Mouse (Mus musculus) lung, embryonic 14.5 days (tissue): ENCODE results near the gene Top2a. TPM values are rescaled to one million over a fixed set of nuclear protein-coding genes. Genes with fewer than 3 reads are reported as not detected.

Experiments
- ATAC-seq: fragments of 200-750 bp; cut with Nextera tagmentation; 2 replicates; pipeline ENCODE4 v1.8.0; 2017; ENCODE audit warnings: mild to moderate bottlenecking, moderate TSS enrichment, moderate library complexity; ENCODE audit not compliant: insufficient read depth
- DNase-seq: peaks from one replicate; pipeline ENCODE4 v3.0.0-alpha.2; 2015
- H3K27ac ChIP-seq: fragments of 300-500 bp; sonication (generic); 2 replicates; pipeline ENCODE4 v1.5.1; 2014; ENCODE audit warnings: low read depth, mild to moderate bottlenecking, moderate library complexity
- H3K27me3 ChIP-seq: fragments of 300-500 bp; sonication (generic); 2 replicates; pipeline ENCODE4 v1.6.1; 2014; ENCODE audit warnings: low read length, control low read depth; ENCODE audit not compliant: insufficient read depth
- H3K36me3 ChIP-seq: fragments of 300-500 bp; sonication (generic); 2 replicates; pipeline ENCODE4 v1.6.1; 2014; ENCODE audit warnings: control low read depth; ENCODE audit not compliant: insufficient read depth
- H3K4me1 ChIP-seq: fragments of 300-500 bp; sonication (generic); 2 replicates; pipeline ENCODE4 v1.6.1; 2014; ENCODE audit warnings: antibody characterized with exemption, control low read depth; ENCODE audit not compliant: insufficient read depth
- H3K4me2 ChIP-seq: fragments of 300-500 bp; sonication (generic); 2 replicates; pipeline ENCODE4 v1.6.1; 2014; ENCODE audit warnings: mild to moderate bottlenecking
- H3K4me3 ChIP-seq: fragments of 300-500 bp; sonication (generic); 2 replicates; pipeline ENCODE4 v1.5.1; 2014; ENCODE audit warnings: low read depth, low read length
- H3K9ac ChIP-seq: fragments of 300-500 bp; sonication (generic); 2 replicates; pipeline ENCODE4 v1.6.1; 2014
- H3K9me3 ChIP-seq: fragments of 300-500 bp; sonication (generic); 2 replicates; pipeline ENCODE4 v1.6.1; 2016; ENCODE audit warnings: low read depth, low read length, control low read depth
- CTCF ChIP-seq: IDR thresholded peaks from 2 replicates; pipeline ENCODE4 v1.5.1; 2016; ENCODE audit warnings: antibody characterized with exemption, low read depth
- WGBS: fragments of 180-500 bp; shearing (Covaris S2); extraction: QIAGEN DNeasy Blood & Tissue Kit; methylation state at CpG from one replicate; pipeline ENCODE4 v1.1.7; 2014; 5-methylcytosine and 5-hydroxymethylcytosine counted together
- polyA plus RNA-seq: library from polyadenylated mRNA; unstranded; fragments of >200 nt; fragmentation: Nextera tagmentation; extraction: Ambion mirVana; gene quantifications from 2 replicates; pipeline ENCODE4 v1.2.1, GENCODE M21; 2014

Gene Top2a
- polyA plus RNA-seq, 1 experiment from 2014 or later, result 364 TPM

DNA sequence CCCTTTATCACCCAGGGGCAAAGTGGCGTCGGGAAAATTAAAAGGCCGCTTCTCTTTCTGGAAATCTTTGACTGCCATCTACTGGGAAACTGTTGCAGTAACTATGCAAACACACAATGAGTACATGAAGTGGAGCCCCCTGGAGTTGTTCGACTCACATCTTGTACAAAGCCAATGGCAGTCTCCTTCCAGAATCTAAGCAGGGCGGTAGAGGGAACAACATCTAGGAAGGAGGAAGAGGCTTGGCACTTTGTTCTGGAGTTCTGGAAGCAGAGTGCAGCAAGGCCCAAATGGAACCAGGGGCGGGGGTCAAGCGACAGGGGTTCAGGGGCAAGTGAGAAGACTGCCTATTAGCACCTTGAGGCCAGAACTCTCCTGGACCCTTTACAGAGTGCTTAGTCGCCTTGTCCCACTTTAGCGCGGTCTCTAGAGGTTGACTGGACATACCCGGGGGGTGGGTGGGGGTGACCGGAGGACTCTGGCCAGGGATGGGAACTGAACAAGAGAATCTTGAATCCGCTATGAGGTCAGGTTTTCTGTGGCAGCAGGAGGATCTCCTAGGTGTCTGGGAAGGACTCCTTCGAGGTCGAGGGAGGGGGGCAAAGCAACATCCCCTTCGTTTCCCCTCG is 16.5 kb upstream of the Top2a start:
- H3K9me3 ChIP-seq, result no peaks in the 10 kb centered on the region
- H3K9ac ChIP-seq, result peak overlapping the region; percentile 84
- DNase-seq (peak; percentile 86), ATAC-seq (peak; percentile 38)
- 1% methylated on average over 17 of the region's 17 CpGs for WGBS
- H3K4me1 ChIP-seq, result peaks cover 10% of the 10 kb centered on the region
- H3K36me3 ChIP-seq, result 0 out of 2 replicates have a peak, but pooled peaks cover 4% of the 10 kb centered on the region
- H3K4me2 ChIP-seq, result peak overlapping the region; percentile 85
- no peaks in the 10 kb centered on the region for H3K27me3 ChIP-seq
- H3K4me3 ChIP-seq, result peak overlapping the region; percentile 72
- H3K27ac ChIP-seq, result peak overlapping the region; percentile 96
- TF ChIP-seq CTCF, result peak; percentile 78

DNA sequence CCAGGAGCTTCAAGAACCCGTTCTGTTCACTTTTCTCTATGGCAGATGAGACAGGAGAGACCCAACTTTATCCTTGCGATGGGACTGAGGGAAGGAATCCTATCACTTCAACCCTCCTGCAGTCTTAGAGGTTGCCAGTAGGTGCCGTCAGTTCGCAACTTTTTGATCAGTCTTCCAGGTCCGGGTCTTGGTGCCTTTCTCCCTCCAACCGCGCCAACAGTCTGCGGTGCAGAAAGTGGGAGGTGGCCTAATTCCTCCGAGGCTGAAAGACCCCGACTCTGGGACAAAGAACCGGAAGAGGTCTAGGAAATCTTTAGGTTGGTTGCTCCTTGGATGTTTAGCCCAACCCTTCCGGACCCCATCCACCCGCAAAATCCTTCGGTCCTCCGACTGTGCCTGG is 15.8 kb upstream of the Top2a start:
- H3K27me3 ChIP-seq, result no peaks in the 10 kb centered on the region
- H3K27ac ChIP-seq, result peak overlapping the region; percentile 96
- WGBS, result under 1% methylated on average over 15 of the region's 15 CpGs
- H3K4me3 ChIP-seq, result peak overlapping the region; percentile 72
- H3K9me3 ChIP-seq, result no peaks in the 10 kb centered on the region
- H3K36me3 ChIP-seq, result 0 out of 2 replicates have a peak, but pooled peaks cover 4% of the 10 kb centered on the region
- DNase-seq, result peak; percentile 96
- H3K4me1 ChIP-seq, result peaks cover 3% of the 10 kb centered on the region
- H3K9ac ChIP-seq, result peak overlapping the region; percentile 84
- ATAC-seq, result peak; percentile 73
- H3K4me2 ChIP-seq, result peak overlapping the region; percentile 85
- peak; percentile 96 for TF ChIP-seq CTCF

- Histone ChIP-seq H3K27ac (no peak overlapping the region), H3K4me3 (no peak overlapping the region), H3K4me1 (no peaks in the 10 kb centered on the region), H3K27me3 (no peaks in the 10 kb centered on the region), H3K4me2 (no peak overlapping the region), H3K36me3 (no peaks in the 10 kb centered on the region), H3K9ac (no peak overlapping the region), H3K9me3 (no peaks in the 10 kb centered on the region)
- WGBS, result 64% methylated on average over 6 of the region's 6 CpGs
- TF ChIP-seq CTCF, result no peak
- ATAC-seq, result no peak
- no peak for DNase-seq
Measured at GRCm38 (mm10) chr11:99036254-99036653, 12.3 kb upstream of the Top2a start.

DNA sequence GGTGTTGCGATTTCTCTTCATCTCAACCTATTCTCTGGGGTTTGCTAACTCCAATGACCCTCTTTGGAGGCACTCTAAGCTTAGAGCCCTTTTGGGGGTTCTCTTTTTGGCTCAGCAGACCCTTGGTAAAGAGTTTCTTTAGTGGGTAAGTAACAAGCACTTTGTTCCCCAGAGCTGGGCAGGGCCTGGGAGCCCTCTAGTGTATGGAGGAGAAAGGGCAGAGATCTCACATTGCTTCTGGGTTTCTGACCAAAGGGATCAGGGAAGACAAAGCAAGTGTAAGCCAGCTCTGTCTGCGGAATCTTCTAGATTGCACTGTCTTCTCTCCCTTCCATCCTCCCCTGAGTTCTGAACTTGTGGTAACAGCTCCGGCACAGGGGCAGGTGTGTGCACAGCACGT is 11.4 kb upstream of the Top2a start:
- H3K9me3 ChIP-seq, result no peaks in the 10 kb centered on the region
- peak; percentile 55 for DNase-seq

DNA sequence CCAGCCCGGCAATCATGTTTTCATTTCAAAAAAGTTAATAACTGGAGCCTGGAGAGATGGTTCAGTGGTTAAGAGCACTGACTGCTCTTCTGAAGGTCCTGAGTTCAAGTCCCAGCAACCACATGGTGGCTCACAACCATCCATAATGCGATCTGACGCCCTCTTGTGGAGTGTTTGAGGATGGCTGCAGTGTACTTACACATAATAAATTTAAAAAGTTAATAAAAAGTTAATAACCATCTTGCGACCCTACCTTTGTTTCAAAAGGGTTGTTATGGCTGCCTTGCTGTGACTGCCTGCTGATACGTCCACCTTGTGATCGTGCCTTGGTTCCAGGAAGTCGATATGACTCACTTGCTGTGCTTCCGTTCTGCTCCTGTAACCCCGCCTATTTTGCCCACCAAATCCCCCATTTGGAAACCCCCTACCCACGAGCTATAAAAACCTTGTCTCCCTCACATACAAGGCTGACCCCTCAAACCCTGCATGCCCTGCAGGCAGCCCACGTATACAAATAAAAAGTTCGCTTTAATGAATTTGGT is 3.0 kb upstream of the Top2a start:
- H3K36me3 ChIP-seq, result peaks cover 7% of the 10 kb centered on the region
- TF ChIP-seq CTCF, result 0 out of 2 replicates have a peak, but pooled peaks have one; percentile 25
- no peak for ATAC-seq
- no peaks in the 10 kb centered on the region for H3K27me3 ChIP-seq
- no peak overlapping the region for H3K27ac ChIP-seq
- peaks cover 5% of the 10 kb centered on the region; the same call in 1 of the 2 replicates for H3K4me1 ChIP-seq
- DNase-seq, result no peak
- no peak overlapping the region for H3K9ac ChIP-seq
- no peak overlapping the region for H3K4me3 ChIP-seq
- no peaks in the 10 kb centered on the region for H3K9me3 ChIP-seq
- WGBS, result 80% methylated on average over 12 of the region's 12 CpGs
- no peak overlapping the region for H3K4me2 ChIP-seq

More for the DNA sequence above, 11.4 kb upstream of the Top2a start:
- H3K36me3 ChIP-seq, result no peaks in the 10 kb centered on the region
- H3K9ac ChIP-seq, result no peak overlapping the region
- no peak for ATAC-seq
- no peaks in the 10 kb centered on the region for H3K4me1 ChIP-seq
- H3K27ac ChIP-seq, result no peak overlapping the region
- H3K4me2 ChIP-seq, result no peak overlapping the region
- WGBS, result 69% methylated on average over 4 of the region's 4 CpGs
- TF ChIP-seq CTCF, result peak; percentile 51
- no peaks in the 10 kb centered on the region for H3K27me3 ChIP-seq
- H3K4me3 ChIP-seq, result no peak overlapping the region

DNA sequence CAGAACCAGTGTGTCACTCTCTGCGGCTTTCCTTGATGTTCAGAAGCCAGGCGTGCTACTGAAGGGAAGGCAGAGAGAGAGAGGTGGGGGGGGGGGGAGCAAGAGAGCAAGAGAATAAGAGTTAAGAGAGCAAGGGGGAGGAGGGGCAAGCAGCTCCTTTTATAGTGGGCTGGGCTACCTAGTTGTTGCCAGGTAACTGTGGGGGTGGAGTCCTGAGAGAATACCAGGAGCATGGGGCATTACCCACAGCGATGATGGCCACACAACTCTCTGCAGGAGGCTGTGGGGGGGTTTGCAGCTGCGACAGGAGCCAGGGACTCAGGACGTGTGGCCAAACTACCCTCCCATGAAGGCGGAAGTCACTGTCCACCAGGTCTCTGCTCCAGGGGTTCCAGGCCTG is 1.9 kb upstream of the Top2a start:
- Histone ChIP-seq H3K4me2 (no peak overlapping the region), H3K9ac (no peak overlapping the region), H3K4me1 (peaks cover 5% of the 10 kb centered on the region; the same call in 1 of the 2 replicates), H3K9me3 (no peaks in the 10 kb centered on the region), H3K27me3 (no peaks in the 10 kb centered on the region), H3K4me3 (no peak overlapping the region), H3K27ac (no peak overlapping the region), H3K36me3 (peaks cover 18% of the 10 kb centered on the region)
- 85% methylated on average over 6 of the region's 6 CpGs for WGBS
- ATAC-seq (no peak), DNase-seq (no peak)
- TF ChIP-seq CTCF, result no peak

GRCm38 (mm10) chr11:99024468-99025134 is 612 bp upstream of the Top2a start:
- Histone ChIP-seq H3K27me3 (no peaks in the 10 kb centered on the region), H3K9me3 (no peaks in the 10 kb centered on the region), H3K4me3 (peak overlapping the region; percentile 83), H3K9ac (peak overlapping the region; percentile 27; the same call in 1 of the 2 replicates), H3K4me2 (peak overlapping the region; percentile 60), H3K4me1 (peaks cover 5% of the 10 kb centered on the region; the same call in 1 of the 2 replicates), H3K36me3 (peaks cover 31% of the 10 kb centered on the region), H3K27ac (peak overlapping the region; percentile 60)
- WGBS, result 23% methylated on average over 18 of the region's 18 CpGs
- DNase-seq (no peak), ATAC-seq (peak; percentile 42)
- TF ChIP-seq CTCF, result no peak
